Mouse (Mus musculus) limb, embryonic 14.5 days (tissue): ENCODE data around the gene Trio. TPM values are rescaled to one million over a fixed set of nuclear protein-coding genes. Genes with fewer than 3 reads are reported as not detected.

Experiments
- ATAC-seq: fragments of 200-750 bp; cut with Nextera tagmentation; 2 replicates; pipeline ENCODE4 v1.8.0; 2017; ENCODE audit warnings: low read depth, moderate number of reproducible peaks, moderate TSS enrichment; ENCODE audit not compliant: low FRiP score
- DNase-seq: peaks from one replicate; pipeline ENCODE4 v3.0.0-alpha.2; 2015; ENCODE audit warnings: low spot score
- H3K27ac ChIP-seq: fragments of 300-500 bp; sonication (generic); replicated peaks from 2 replicates; pipeline ENCODE4 v1.5.1; 2014; ENCODE audit warnings: low read depth, mild to moderate bottlenecking, low read length, moderate library complexity, mixed read lengths
- H3K27me3 ChIP-seq: fragments of 300-500 bp; sonication (generic); 2 replicates; pipeline ENCODE4 v1.6.1; 2014; ENCODE audit warnings: low read length, mixed read lengths; ENCODE audit not compliant: control insufficient read depth, insufficient read depth
- H3K36me3 ChIP-seq: fragments of 300-500 bp; sonication (generic); 2 replicates; pipeline ENCODE4 v1.6.1; 2014; ENCODE audit warnings: mild to moderate bottlenecking, low read length, moderate library complexity, mixed read lengths; ENCODE audit not compliant: control insufficient read depth, insufficient read depth
- H3K4me1 ChIP-seq: fragments of 300-500 bp; sonication (generic); 2 replicates; pipeline ENCODE4 v1.6.1; 2014; ENCODE audit warnings: antibody characterized with exemption, low read length, mixed read lengths; ENCODE audit not compliant: control insufficient read depth, insufficient read depth
- H3K4me2 ChIP-seq: fragments of 300-500 bp; sonication (generic); replicated peaks from 2 replicates; pipeline ENCODE4 v1.6.1; 2014; ENCODE audit warnings: low read depth, mild to moderate bottlenecking, low read length, moderate library complexity; ENCODE audit not compliant: severe bottlenecking
- H3K4me3 ChIP-seq: fragments of 300-500 bp; sonication (generic); replicated peaks from 2 replicates; pipeline ENCODE4 v1.5.1; 2014; ENCODE audit warnings: low read length
- H3K9ac ChIP-seq: fragments of 300-500 bp; sonication (generic); 2 replicates; pipeline ENCODE4 v1.6.1; 2014; ENCODE audit warnings: mild to moderate bottlenecking, low read depth, low read length, moderate library complexity; ENCODE audit not compliant: severe bottlenecking
- H3K9me3 ChIP-seq: fragments of 300-500 bp; sonication (generic); 2 replicates; pipeline ENCODE4 v1.6.1; 2016; ENCODE audit warnings: low read length; ENCODE audit not compliant: control insufficient read depth
- POLR2A ChIP-seq: fragments of 200-500 bp; IDR thresholded peaks from 2 replicates; pipeline ENCODE4 v1.8.0; 2012; ENCODE audit warnings: inconsistent platforms, mild to moderate bottlenecking, moderate library complexity, borderline replicate concordance; ENCODE audit not compliant: insufficient read depth, insufficient read length; ENCODE audit errors: extremely low read depth
- WGBS: fragments of 180-500 bp; shearing (Covaris S2); extraction: QIAGEN DNeasy Blood & Tissue Kit; methylation state at CpG from one replicate; pipeline ENCODE4 v1.1.7; 2014; 5-methylcytosine and 5-hydroxymethylcytosine counted together
- polyA plus RNA-seq, 2 experiments: library from polyadenylated mRNA; depleted of rRNA in 1 of 2; stranded (reverse) in 1 of 2; unstranded in 1 of 2; fragments of >200 nt; fragmentation: Nextera tagmentation in 1 of 2; extraction: Ambion mirVana in 1 of 2; gene quantifications; 2 replicates each; pipeline versions ENCODE4 v1.2.1 to v1.2.3; 2012 to 2014

Gene Trio
- polyA plus RNA-seq, 2 experiments, result 78.7 to 230 TPM

DNA sequence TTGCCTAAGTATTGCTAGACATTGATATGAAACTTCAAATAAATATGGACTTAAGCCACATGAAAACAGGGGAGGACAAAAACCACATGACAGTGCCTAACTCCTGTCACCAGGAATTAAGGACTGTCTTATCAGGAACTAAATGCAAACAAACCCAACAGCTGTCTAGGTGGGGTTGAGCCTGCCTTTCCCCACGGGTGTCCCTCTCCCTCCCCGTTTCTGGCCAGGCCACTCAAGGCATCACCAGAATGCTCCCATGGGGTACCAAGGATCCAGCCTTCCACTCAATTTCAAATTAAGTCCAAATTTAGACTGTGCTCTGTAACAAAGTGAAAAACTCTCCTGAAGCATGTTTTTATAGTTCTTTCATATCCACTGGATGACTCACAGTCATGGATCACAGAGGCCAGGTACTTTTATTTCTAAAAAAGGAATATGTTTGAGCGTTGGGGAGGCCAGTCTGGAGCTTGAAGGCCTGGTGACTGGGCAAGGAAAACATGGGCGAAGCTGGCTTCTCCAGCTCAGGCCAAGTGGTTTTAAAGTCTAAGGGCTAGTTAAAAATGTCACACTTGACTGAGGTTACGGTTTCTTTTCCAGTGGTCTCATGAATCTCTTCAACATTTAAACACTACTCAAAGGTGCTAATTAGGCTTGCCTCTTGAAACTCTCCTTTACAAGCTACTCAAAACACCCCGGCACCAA, 33.6 kb downstream of the Trio start:
- Histone ChIP-seq H3K9ac (no peak overlapping the region), H3K9me3 (no peaks in the 10 kb centered on the region), H3K4me2 (no peak overlapping the region), H3K27ac (no peak overlapping the region), H3K4me3 (no peak overlapping the region), H3K27me3 (no peaks in the 10 kb centered on the region), H3K4me1 (peaks cover 45% of the 10 kb centered on the region), H3K36me3 (no peaks in the 10 kb centered on the region)
- DNase-seq, result no peak
- TF ChIP-seq POLR2A, result no peak
- 45% methylated on average over 6 of the region's 6 CpGs for WGBS
- ATAC-seq, result no peak

DNA sequence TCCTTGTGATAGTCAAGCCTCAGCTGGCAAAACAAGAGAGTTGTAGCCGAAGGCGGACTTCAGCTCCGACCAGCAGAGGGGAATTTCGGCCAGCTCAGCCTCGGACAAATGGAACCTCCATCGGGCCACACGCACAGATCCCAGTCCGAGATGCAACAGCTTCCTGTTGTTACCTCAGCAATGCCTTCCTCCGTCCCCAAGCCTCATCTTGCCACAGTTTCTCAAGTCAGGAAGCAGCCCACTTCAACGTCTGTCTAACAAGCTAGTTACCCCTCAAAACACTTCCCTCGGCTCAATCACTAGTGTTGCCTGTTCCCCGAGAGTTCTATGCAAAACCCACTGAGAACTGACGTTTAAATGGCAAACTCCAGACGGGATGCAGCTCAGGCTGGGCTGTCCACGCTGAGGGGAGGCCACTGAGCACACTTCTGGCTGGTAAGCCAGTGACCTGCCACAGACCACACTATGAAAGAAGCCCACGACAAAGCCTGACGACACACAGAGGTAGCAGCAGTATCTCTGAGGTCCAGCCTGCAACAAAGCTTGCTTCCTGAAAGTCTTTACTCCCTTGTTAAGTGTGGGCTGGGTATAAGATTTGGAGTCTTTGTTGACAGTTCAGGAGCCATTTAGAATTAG, 34.5 kb downstream of the Trio start:
- Histone ChIP-seq H3K9ac (no peak overlapping the region), H3K4me2 (no peak overlapping the region), H3K9me3 (no peaks in the 10 kb centered on the region), H3K27ac (no peak overlapping the region), H3K36me3 (no peaks in the 10 kb centered on the region), H3K4me3 (no peak overlapping the region), H3K27me3 (no peaks in the 10 kb centered on the region), H3K4me1 (peaks cover 42% of the 10 kb centered on the region)
- no peak for DNase-seq
- WGBS, result 76% methylated on average over 17 of the region's 17 CpGs
- no peak for TF ChIP-seq POLR2A
- ATAC-seq, result no peak

DNA sequence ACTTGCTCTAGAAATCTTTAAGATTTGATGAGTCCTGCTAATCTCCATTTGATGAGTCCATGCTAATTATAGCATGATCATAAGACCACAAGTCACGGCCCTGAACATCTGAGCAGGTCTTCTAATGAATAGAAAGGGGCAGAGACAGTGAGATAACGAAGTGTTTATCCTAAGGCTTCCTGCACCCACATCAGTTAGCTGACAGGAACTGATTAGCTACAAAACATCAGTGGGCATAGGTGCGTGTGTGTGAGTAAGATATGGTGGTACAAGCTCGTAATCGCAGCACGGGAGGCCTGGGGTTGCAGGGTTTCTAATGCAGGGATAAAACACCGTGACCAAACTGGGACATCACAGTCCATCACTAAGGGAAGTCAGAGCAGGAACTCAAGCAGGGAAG, 37.7 kb downstream of the Trio start:
- Histone ChIP-seq H3K9me3 (no peaks in the 10 kb centered on the region), H3K27ac (no peak overlapping the region), H3K36me3 (no peaks in the 10 kb centered on the region), H3K4me2 (no peak overlapping the region), H3K9ac (no peak overlapping the region), H3K4me3 (no peak overlapping the region), H3K27me3 (no peaks in the 10 kb centered on the region), H3K4me1 (peaks cover 26% of the 10 kb centered on the region)
- 58% methylated on average over 7 of the region's 7 CpGs for WGBS
- no peak for TF ChIP-seq POLR2A
- DNase-seq, result no peak
- no peak for ATAC-seq

DNA sequence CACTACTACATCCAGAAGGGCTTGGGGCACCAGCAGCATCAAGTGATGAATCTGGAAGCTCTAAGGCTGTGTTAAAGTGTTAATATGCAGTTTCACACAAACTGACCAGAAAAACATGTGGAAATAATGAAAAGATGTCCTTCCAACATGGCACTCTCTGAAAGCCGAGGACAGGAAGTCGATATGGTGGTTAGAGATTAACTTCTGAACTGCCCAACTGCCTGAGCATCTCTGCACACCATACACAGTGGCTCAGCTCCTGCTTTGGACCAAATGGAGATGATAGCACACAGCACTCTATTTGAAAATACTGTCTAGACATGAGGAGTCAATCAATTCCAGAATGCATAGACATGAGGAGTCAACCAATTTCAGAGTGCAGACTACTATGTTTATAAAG, 40.8 kb downstream of the Trio start:
- no peak for DNase-seq
- Histone ChIP-seq H3K4me1 (peaks cover 34% of the 10 kb centered on the region), H3K9ac (no peak overlapping the region), H3K27me3 (no peaks in the 10 kb centered on the region), H3K36me3 (no peaks in the 10 kb centered on the region), H3K27ac (no peak overlapping the region), H3K4me2 (no peak overlapping the region), H3K9me3 (no peaks in the 10 kb centered on the region), H3K4me3 (no peak overlapping the region)
- TF ChIP-seq POLR2A, result no peak
- 60% methylated on average over 2 of the region's 2 CpGs for WGBS
- ATAC-seq, result no peak

DNA sequence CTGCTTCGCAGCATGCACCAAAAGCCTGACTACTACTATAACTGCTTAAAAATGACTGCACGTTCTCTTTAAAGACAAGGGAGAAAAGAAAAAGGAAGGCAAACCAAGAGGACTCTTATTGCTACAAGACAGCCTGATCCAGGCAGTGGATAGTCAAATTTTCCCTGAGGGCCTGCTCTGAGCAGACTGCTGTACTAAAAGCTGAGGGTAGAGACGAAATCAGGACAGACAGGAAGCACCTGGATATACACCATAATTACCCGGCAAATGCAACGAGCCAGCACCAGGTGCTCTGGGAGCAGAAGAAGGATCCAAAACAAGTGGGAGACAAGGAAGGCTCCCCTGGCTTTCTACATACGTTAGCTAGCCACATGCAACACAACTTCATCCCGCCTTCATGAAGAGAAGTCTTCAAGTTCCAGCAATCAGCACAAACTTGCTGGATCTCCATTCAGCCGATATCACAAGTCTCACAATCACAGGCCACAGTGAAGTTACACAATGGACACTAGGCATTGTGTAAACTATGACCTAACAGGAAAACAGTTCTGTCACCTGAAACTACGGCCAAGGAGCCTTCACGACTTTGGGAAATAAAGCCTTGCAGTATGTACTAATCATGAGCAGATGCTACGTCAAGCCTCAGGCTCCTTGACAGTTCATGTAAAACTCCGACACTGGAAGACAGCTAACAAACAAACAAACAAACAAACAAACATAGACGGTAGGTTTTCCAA, 43.7 kb downstream of the Trio start:
- Histone ChIP-seq H3K36me3 (no peaks in the 10 kb centered on the region), H3K9ac (no peak overlapping the region), H3K4me1 (peaks cover 25% of the 10 kb centered on the region), H3K27ac (no peak overlapping the region), H3K4me3 (no peak overlapping the region), H3K4me2 (no peak overlapping the region), H3K9me3 (no peaks in the 10 kb centered on the region), H3K27me3 (no peaks in the 10 kb centered on the region)
- DNase-seq, result peak; percentile 32
- no peak for TF ChIP-seq POLR2A
- WGBS, result 32% methylated on average over 13 of the region's 13 CpGs
- peak; percentile 74 for ATAC-seq
